Mouse (Mus musculus): ENCODE data around the gene Nova2. TPM values are rescaled to one million over a fixed set of nuclear protein-coding genes. Genes with fewer than 3 reads are reported as not detected.
A peak's percentile ranks its signal among the peaks of the same experiment; 100 is the strongest.

The Nova2 gene
- polyA plus RNA-seq, 1 experiment from 2014 or later: 1.2 TPM

DNA sequence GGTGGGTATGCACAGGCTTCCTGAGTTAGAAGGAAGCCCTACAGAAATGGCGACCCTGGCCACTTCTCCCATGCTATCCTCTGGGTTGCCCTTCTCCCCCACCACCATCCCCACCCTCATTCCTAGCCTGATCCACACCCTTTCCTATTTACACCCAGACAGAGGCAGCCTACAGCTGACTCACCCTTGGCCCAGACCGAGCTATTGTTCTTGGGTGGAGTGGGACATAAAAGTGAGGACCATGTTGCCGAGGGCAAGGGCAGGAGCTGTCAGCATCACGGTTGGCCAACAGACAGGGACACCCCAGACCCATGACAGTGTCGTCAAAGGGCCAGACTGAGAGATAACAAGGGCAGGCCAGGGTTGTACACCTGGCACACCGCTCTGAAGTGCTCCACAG lies 22.5 kb downstream of the Nova2 start:
- 60% methylated on average over 6 of the region's 6 CpGs for WGBS
- Histone ChIP-seq H3K9me3 (ENCODE audit: low read depth, low read length) (no peaks in the 10 kb centered on the region), H3K4me3 (ENCODE audit: low read depth, low read length) (no peak overlapping the region), H3K4me2 (no peak overlapping the region), H3K9ac (no peak overlapping the region), H3K4me1 (ENCODE audit: insufficient read depth) (no peaks in the 10 kb centered on the region), H3K36me3 (ENCODE audit: insufficient read depth) (no peaks in the 10 kb centered on the region), H3K27ac (ENCODE audit: low read depth) (peak overlapping the region; percentile 9; the same call in 1 of the 2 replicates), H3K27me3 (ENCODE audit: insufficient read depth, low read length) (no peaks in the 10 kb centered on the region)
- ATAC-seq (ENCODE audit: insufficient read depth): peak; percentile 63; the same call in 1 of the 2 replicates
- no peak for TF ChIP-seq CTCF (IDR thresholded peaks at IDR 0.05; ENCODE audit: low read depth)
- DNase-seq: no peak

DNA sequence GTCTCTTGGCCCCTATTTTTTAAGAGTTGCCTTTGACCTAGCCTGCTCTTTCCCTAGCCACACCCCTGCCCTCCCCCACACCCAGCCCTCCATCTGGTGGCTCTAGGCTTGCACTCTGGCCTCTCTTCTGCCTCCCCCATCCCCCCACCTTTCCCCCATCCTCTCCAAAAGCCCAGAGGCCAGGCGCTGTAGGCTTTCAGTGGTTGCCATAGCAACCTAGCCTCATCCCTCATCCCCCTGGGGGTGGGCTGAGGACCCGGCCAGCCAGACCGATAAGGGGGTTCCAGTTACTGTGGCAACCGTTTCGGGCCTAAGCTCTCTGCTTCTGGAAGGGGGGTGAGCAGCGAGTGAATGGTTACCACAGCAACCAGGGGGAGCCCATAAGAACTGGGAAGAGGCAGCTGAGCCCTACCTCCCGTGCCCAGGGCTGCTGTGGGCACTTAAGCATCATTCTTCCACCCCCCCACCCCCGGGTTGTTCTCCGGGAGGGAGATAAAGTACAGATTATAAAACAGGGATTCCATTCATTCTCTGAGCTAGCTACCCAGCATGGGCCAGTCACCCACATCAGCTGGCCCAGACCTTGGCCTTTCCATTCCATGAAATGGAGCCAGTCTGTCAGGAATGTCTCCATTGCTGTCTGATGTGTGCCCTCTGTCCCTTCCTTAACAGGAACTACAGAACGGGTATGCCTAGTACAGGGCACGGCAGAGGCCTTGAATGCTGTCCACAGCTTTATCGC lies 24.3 kb downstream of the Nova2 start:
- Histone ChIP-seq H3K4me3 (ENCODE audit: low read depth, low read length) (no peak overlapping the region), H3K9me3 (ENCODE audit: low read depth, low read length) (no peaks in the 10 kb centered on the region), H3K4me2 (no peak overlapping the region), H3K36me3 (ENCODE audit: insufficient read depth) (no peaks in the 10 kb centered on the region), H3K27ac (ENCODE audit: low read depth) (no peak overlapping the region), H3K4me1 (ENCODE audit: insufficient read depth) (no peaks in the 10 kb centered on the region), H3K27me3 (ENCODE audit: insufficient read depth, low read length) (no peaks in the 10 kb centered on the region), H3K9ac (no peak overlapping the region)
- WGBS: 29% methylated on average over 12 of the region's 12 CpGs
- no peak for DNase-seq
- no peak for ATAC-seq (ENCODE audit: insufficient read depth)
- TF ChIP-seq CTCF (IDR thresholded peaks at IDR 0.05; ENCODE audit: low read depth): no peak

DNA sequence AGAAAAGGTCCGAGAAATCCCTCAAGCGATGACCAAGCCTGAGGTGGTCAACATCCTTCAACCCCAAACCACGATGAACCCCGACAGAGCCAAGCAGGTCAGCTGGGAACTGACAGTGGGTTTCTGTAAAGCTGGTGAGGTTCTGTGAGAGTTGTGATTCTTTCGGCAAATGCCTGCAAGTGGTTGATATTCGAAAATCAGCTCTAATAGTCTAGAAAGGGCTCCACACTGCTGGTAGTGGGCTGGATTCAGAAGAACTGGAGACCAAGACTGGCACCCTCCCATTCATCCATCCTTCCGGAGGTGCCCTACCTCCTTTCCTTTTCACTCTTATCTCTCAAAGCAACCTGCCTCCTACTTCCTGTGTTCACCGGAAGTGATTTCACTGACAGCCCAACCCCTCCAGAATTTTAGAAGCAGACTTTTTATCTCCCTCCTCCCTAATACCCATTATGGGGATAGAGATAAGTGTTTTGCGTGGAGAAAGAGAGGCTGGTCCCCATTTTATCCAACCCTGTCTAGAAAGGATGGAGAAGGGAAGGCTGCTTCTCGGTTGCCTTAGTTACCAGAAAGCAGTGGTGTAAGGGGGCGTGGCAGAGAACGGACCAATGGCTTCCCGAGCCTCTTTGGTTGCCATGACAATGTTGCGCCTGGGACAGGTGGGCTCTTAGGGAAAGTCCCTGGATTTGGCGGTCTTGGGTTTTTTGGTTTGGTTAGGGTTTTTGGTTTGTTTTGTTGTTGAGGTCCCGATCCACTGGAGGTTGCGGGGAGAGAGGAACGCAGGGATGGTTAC lies 25.0 kb downstream of the Nova2 start:
- no peaks in the 10 kb centered on the region for H3K27me3 ChIP-seq (ENCODE audit: insufficient read depth, low read length)
- DNase-seq (no peak), ATAC-seq (ENCODE audit: insufficient read depth) (no peak)
- no peak overlapping the region for H3K9ac ChIP-seq
- H3K4me2 ChIP-seq: no peak overlapping the region
- TF ChIP-seq CTCF (IDR thresholded peaks at IDR 0.05; ENCODE audit: low read depth): no peak
- no peak overlapping the region for H3K27ac ChIP-seq (ENCODE audit: low read depth)
- no peaks in the 10 kb centered on the region for H3K36me3 ChIP-seq (ENCODE audit: insufficient read depth)
- 25% methylated on average over 18 of the region's 18 CpGs for WGBS
- no peaks in the 10 kb centered on the region for H3K4me1 ChIP-seq (ENCODE audit: insufficient read depth)
- H3K9me3 ChIP-seq (ENCODE audit: low read depth, low read length): no peaks in the 10 kb centered on the region
- no peak overlapping the region for H3K4me3 ChIP-seq (ENCODE audit: low read depth, low read length)

DNA sequence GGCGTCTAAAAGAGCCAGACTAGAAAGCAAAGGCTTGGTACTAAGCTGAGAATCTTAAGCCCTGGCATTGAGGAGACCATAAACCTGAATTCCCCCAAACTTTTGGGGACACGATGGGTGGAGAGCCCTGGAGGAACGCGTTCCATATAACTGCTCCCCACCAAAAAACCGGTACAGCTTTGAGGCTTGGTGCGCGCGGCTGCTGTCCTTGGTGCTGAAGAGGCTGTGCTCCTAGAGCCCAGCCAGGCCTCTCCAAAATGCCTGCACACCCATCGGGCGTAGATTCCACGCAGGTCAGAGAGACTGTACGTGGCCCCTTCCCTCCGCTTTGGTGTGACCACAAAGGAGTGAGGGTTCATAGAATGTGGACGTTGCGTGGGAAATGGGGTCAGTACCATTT lies 25.7 kb downstream of the Nova2 start:
- no peaks in the 10 kb centered on the region for H3K9me3 ChIP-seq (ENCODE audit: low read depth, low read length)
- ATAC-seq (ENCODE audit: insufficient read depth) (0 out of 2 replicates have a peak, but pooled peaks have one; percentile 23), DNase-seq (peak; percentile 84)
- 17% methylated on average over 15 of the region's 15 CpGs for WGBS
- H3K4me2 ChIP-seq: no peak overlapping the region
- peaks cover 3% of the 10 kb centered on the region for H3K27me3 ChIP-seq (ENCODE audit: insufficient read depth, low read length)
- H3K36me3 ChIP-seq (ENCODE audit: insufficient read depth): no peaks in the 10 kb centered on the region
- H3K9ac ChIP-seq: no peak overlapping the region
- TF ChIP-seq CTCF (IDR thresholded peaks at IDR 0.05; ENCODE audit: low read depth): no peak
- no peaks in the 10 kb centered on the region for H3K4me1 ChIP-seq (ENCODE audit: insufficient read depth)
- no peak overlapping the region for H3K4me3 ChIP-seq (ENCODE audit: low read depth, low read length)
- no peak overlapping the region for H3K27ac ChIP-seq (ENCODE audit: low read depth)

DNA sequence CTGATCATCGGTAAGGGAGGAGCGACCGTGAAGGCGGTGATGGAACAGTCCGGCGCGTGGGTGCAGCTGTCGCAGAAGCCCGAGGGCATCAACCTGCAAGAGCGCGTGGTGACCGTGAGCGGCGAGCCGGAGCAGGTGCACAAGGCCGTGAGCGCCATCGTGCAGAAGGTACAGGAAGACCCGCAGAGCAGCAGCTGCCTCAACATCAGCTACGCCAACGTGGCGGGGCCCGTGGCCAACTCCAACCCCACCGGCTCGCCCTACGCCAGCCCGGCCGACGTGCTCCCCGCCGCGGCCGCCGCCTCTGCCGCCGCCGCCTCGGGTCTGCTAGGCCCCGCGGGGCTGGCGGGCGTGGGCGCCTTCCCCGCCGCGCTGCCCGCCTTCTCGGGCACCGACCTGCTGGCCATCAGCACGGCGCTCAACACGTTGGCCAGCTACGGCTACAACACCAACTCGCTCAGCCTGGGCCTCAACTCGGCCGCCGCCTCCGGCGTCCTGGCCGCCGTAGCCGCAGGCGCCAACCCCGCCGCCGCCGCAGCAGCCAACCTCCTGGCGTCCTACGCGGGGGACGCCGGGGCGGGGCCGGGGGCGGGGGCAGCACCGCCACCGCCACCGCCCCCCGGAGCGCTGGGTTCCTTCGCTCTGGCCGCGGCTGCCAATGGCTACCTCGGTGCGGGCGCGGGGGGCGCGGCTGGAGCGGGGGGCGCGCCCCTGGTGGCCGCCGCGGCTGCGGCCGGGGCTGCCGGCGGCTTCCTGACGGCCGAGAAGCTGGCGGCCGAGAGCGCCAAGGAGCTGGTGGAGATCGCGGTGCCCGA lies 32.1 kb downstream of the Nova2 start:
- peak; percentile 83 for DNase-seq
- H3K27me3 ChIP-seq (ENCODE audit: insufficient read depth, low read length): peaks cover 59% of the 10 kb centered on the region

DNA sequence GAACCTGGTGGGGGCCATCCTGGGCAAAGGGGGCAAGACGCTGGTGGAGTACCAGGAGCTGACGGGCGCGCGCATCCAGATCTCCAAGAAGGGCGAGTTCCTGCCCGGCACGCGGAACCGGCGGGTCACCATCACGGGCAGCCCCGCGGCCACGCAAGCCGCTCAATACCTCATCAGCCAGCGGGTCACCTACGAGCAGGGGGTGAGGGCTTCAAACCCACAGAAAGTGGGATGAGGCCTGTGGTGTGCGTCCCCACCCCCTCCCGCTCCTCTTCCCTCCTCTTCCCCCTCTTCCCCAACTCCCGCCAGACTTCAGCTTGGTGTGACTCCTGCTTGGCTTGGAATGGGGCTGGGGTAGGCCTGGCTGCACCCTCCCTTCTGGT lies 32.7 kb downstream of the Nova2 start:
- ATAC-seq (ENCODE audit: insufficient read depth) (peak; percentile 65), DNase-seq (no peak)
- TF ChIP-seq CTCF (IDR thresholded peaks at IDR 0.05; ENCODE audit: low read depth): no peak
- H3K36me3 ChIP-seq (ENCODE audit: insufficient read depth): no peaks in the 10 kb centered on the region
- H3K9ac ChIP-seq: peak overlapping the region; percentile 59
- no peak overlapping the region for H3K27ac ChIP-seq (ENCODE audit: low read depth)
- 0 out of 2 replicates have a peak, but pooled peaks cover 3% of the 10 kb centered on the region for H3K4me1 ChIP-seq (ENCODE audit: insufficient read depth)
- H3K4me2 ChIP-seq: peak overlapping the region; percentile 98
- H3K4me3 ChIP-seq (ENCODE audit: low read depth, low read length): peak overlapping the region; percentile 61
- H3K27me3 ChIP-seq (ENCODE audit: insufficient read depth, low read length): peaks cover 65% of the 10 kb centered on the region
- no peaks in the 10 kb centered on the region for H3K9me3 ChIP-seq (ENCODE audit: low read depth, low read length)
- 3% methylated on average over 21 of the region's 21 CpGs for WGBS

More for the DNA sequence above, 32.1 kb downstream of the Nova2 start:
- Histone ChIP-seq H3K27ac (ENCODE audit: low read depth) (0 out of 2 replicates have a peak overlapping the region, but pooled peaks have one; percentile 24), H3K4me2 (peak overlapping the region; percentile 98), H3K36me3 (ENCODE audit: insufficient read depth) (no peaks in the 10 kb centered on the region), H3K4me3 (ENCODE audit: low read depth, low read length) (peak overlapping the region; percentile 61), H3K9ac (peak overlapping the region; percentile 59), H3K9me3 (ENCODE audit: low read depth, low read length) (no peaks in the 10 kb centered on the region), H3K4me1 (ENCODE audit: insufficient read depth) (0 out of 2 replicates have a peak, but pooled peaks cover 3% of the 10 kb centered on the region)
- TF ChIP-seq CTCF (IDR thresholded peaks at IDR 0.05; ENCODE audit: low read depth): peak; percentile 25; the same call in 1 of the 2 replicates
- under 1% methylated on average over 102 of the region's 107 CpGs for WGBS
- ATAC-seq (ENCODE audit: insufficient read depth): peak; percentile 90
